Mouse (Mus musculus) lung, postnatal 10 days (tissue): ENCODE results near the gene Slc4a3.

Experiments
- DNase-seq: peaks from one replicate; pipeline ENCODE4 v3.0.0; 2021

Slc4a3 gene

GRCm38 (mm10) chr1:75608225-75608624, 62.2 kb downstream of the Slc4a3 start:
- no peak for DNase-seq

GRCm38 (mm10) chr1:75608625-75609263, 62.7 kb downstream of the Slc4a3 start:
- DNase-seq, result no peak

- no peak for DNase-seq
Measured at GRCm38 (mm10) chr1:75609264-75609662, 63.2 kb downstream of the Slc4a3 start.

- DNase-seq, result no peak
Measured at GRCm38 (mm10) chr1:75610553-75610952, 64.5 kb downstream of the Slc4a3 start.
